Mouse (Mus musculus): ENCODE measurements at regions not wholly inside any gene's neighbourhood (a gene's known extent, or its start where the extent isn't known, plus 50 kb on each side); places are given as distances from the start of the nearest gene placed in this dataset.

GRCm38 (mm10) chr10:67339371-67339929, 54.3 kb upstream of the Nrbf2 start:
- DNase-seq (ENCODE audit: low spot score) = no peak

DNA sequence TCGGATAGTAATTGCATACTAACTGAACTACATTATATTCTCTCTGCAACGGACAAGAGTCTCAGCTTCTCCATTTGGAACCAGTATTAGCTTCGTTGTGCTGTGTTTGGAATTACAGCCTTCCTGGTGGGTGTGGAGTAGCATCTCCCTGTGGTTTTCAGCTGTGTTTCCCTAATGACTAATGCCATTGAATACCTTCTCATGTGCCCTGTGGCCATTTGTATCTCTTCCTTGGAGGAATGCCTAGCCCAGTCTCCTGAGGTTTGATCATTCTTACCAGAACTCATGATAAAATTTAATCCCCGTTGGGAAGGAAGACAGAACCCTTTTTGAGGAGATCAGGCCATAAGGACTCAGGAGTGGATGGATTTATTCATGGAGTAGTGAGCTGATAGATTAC, 59.6 kb upstream of the Nrbf2 start:
- DNase-seq (ENCODE audit: low spot score) = no peak

DNA sequence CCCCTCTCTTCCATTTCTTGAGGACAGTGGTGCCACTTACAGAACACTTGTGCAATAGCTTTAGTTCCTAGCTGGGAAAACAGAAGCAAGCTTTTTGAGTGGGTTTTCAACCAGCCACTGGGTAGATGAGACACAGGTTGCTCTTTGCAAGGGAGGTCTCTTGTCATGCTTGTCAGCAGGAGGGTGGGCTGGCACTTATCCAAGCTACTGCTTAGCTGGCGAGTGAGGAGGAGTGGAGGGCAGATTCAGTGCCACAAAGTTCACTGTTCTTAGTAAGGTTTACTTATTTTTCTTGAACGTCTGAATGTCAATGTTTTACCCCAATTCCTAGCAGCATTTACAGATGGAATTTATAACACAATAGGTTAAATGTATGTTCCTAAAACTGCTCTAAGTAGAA, 65.9 kb upstream of the Nrbf2 start:
- DNase-seq (ENCODE audit: low spot score) = no peak

- DNase-seq (ENCODE audit: low spot score) = no peak
Measured at GRCm38 (mm10) chr10:67360793-67361192, 75.7 kb upstream of the Nrbf2 start.

DNA sequence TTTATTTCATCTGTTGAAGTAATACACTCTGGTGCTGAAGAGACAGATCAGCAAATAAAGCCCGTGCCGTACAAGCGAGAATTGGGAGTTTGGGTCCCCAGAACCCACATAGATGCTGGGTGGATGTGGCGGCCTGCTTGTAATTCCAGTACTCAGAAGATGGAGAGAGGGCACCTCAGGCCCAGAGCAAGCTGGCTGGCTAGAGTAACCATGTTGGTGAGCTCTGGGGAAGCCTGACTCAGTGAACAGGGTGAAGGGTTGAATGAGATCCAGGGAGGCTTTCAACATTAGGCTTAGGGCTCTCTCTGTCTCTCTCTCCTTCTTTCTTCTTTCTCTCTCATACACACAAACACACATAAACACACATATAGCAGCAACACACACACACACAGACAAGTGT, 76.2 kb upstream of the Nrbf2 start:
- DNase-seq (ENCODE audit: low spot score) = no peak

DNA sequence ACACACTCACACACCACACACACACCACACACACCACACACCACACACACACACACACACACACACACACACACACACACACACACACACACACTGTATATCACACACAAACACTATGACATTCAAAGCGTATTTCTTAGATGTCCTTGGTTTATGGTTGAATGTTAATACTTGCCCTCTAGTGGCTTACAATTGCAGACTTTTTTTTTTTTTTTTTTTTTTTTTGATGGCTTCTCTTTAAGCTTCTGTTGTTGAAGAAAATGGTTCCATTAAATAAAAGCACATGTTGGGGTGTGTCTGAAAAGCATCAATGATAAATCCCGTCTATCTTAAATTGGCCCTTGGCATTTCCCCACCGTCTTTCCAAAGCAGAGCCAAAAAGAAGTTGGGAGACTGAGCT, 79.5 kb upstream of the Nrbf2 start:
- no peak for DNase-seq (ENCODE audit: low spot score)

- DNase-seq (ENCODE audit: low spot score) = no peak
Measured at GRCm38 (mm10) chr10:67365158-67365557, 80.1 kb upstream of the Nrbf2 start.

GRCm38 (mm10) chr10:67372569-67373161, 87.6 kb upstream of the Nrbf2 start:
- no peak for DNase-seq (ENCODE audit: low spot score)

GRCm38 (mm10) chr10:67376638-67377037, 91.5 kb upstream of the Nrbf2 start:
- DNase-seq (ENCODE audit: low spot score) = no peak

- DNase-seq (ENCODE audit: low spot score) = no peak
Measured at GRCm38 (mm10) chr10:67377643-67378223, 92.6 kb upstream of the Nrbf2 start.

DNA sequence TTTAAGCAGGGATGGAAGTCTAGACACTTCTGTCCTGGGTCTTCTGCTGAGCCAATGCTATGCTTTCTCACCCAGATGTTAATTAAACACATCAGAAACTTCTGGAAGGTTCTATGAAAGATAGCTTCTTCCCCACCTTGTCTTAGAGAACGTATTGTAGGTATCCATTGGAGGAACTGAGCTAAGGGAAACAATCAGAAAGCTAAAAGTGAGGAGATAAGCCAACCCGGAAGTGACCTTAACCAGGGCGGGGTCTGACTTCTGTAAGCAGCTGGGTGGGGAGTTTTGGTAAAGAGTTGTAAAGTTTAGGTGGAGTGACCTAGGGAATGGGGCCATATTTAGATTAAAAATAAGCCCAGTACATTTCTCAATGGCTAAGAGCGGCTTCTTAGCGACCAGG, 95.1 kb upstream of the Nrbf2 start:
- no peak for DNase-seq (ENCODE audit: low spot score)

- no peak for DNase-seq (ENCODE audit: low spot score)
Measured at GRCm38 (mm10) chr10:67383352-67383751, 98.2 kb upstream of the Nrbf2 start.

GRCm38 (mm10) chr10:67383802-67384567, 98.9 kb upstream of the Nrbf2 start:
- peak; percentile 12 for DNase-seq (ENCODE audit: low spot score)

DNA sequence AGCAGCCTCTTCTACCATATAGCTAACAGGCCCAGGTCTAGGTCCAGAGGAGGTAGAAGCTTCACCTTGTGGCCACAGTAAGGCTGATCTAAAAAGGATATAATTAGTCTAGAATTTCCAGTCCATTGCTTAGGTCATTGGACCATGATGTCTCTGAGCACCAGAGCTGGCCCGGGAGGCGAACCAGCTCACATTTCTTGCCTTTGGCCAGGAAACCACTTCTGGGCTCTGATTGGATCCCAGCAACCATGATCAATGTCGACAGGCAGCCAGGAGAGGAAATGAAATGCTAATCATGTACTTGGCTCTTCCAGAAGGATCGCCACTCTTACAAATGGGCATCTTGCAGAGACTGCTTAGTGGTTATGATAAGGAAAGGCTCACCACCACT, 99.5 kb upstream of the Nrbf2 start:
- DNase-seq (ENCODE audit: low spot score) = peak; percentile 11

DNA sequence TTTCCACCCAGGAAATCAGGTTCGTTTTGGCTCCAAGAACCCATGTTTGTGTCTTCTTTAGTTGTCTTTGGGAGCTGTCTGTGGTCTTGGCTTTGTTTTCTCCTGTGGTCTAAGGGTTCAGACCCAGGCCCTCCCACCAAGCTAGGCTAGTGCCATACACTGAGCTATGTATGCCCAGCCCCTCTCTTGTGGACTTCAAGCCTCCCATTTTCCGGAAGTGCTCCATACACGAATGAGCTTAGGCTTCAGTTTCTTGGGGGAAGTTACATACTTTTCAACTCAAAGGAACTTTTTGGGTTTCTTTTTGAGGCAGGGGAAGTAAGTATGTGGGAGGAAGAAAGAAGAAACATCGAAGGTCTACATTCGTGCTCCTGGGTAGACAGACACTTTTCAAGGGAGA, 100.9 kb upstream of the Nrbf2 start:
- DNase-seq (ENCODE audit: low spot score) = no peak

DNA sequence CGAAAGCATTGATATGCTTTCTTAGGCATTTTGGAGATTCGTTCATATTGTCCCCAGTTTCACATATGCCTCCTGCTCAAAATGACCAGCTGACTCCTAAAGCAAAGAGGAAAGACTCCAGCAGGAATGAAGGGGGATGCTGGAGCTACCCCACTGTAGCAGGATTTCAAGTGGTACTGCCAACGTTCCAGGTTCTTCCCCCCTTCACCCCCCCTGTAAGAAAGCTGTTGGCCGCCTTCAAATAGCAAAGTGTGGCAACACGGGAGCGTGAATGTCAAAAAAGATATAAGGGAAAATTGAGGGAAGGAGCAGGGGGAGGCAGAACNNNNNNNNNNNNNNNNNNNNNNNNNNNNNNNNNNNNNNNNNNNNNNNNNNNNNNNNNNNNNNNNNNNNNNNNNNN, 103.7 kb upstream of the Nrbf2 start:
- no peak for DNase-seq (ENCODE audit: low spot score)

- no peak for DNase-seq (ENCODE audit: low spot score)
Measured at GRCm38 (mm10) chr10:67400434-67400833, 115.3 kb upstream of the Nrbf2 start.

DNA sequence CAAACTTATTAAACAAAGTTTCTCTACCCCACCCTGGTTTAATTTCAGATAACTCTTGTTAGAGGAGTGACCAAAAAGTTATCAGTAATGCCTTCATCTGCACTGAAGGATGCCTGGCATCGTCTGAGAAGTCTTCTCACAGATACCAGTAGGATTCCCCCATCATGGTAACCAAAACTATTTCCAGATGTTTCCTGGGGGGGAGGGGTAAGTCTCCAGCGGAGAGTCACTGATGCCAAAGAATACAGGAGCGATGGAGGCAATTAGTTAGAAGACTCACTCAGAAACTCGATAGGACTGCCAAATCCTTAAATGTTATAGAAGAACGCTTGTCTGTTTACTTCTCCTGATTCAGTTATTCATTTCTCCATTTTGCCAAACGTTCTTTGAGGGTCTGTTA, 116.3 kb upstream of the Nrbf2 start:
- DNase-seq (ENCODE audit: low spot score) = no peak

- DNase-seq (ENCODE audit: low spot score) = no peak
Measured at GRCm38 (mm10) chr10:67417529-67417928, 117.7 kb upstream of the Egr2 start.

GRCm38 (mm10) chr10:67420761-67421160, 114.5 kb upstream of the Egr2 start:
- DNase-seq (ENCODE audit: low spot score) = no peak

- DNase-seq (ENCODE audit: low spot score) = no peak
Measured at GRCm38 (mm10) chr10:67425407-67425806, 109.9 kb upstream of the Egr2 start.

DNA sequence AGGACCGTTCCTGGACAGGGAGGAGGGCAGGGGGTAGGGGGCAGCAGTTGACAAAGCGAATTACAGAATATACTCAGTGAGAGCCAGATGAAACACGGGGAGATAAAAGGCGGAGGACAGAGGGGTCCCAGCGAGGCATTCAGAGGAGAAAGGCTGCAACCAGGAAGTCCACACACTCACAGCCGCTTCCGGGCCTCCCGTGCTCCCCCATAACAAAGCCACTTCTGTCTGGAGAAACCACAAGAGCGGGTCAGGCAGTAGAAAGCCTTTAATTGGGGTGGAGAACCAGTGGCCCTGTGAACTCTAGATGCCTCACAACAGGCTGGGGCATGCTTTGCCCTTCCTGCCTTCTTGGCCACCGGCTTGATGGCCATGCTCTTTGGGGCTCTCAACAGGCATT, 108.1 kb upstream of the Egr2 start:
- no peak for DNase-seq (ENCODE audit: low spot score)

- DNase-seq (ENCODE audit: low spot score) = no peak
Measured at GRCm38 (mm10) chr10:67430805-67431204, 104.5 kb upstream of the Egr2 start.

All from retina, embryonic 14.5 days (tissue).